Mouse (Mus musculus): ENCODE data around the gene Slc6a18. TPM values are rescaled to one million over a fixed set of nuclear protein-coding genes. Genes with fewer than 3 reads are reported as not detected.

Gene Slc6a18
- polyA plus RNA-seq, 1 experiment from 2014 or later: not detected

GRCm38 (mm10) chr13:73637826-73638225, 40.0 kb downstream of the Slc6a18 start:
- 81% methylated on average over 5 of the region's 6 CpGs for WGBS
- no peak overlapping the region for H3K4me2 ChIP-seq
- H3K4me1 ChIP-seq: no peaks in the 10 kb centered on the region
- H3K9me3 ChIP-seq (replicated peaks): no peaks in the 10 kb centered on the region
- peaks cover 19% of the 10 kb centered on the region for H3K36me3 ChIP-seq
- no peak for ATAC-seq (ENCODE audit: low FRiP score)
- H3K27me3 ChIP-seq (replicated peaks): no peaks in the 10 kb centered on the region
- H3K4me3 ChIP-seq (replicated peaks): no peak overlapping the region
- no peak overlapping the region for H3K27ac ChIP-seq (replicated peaks)
- no peak overlapping the region for H3K9ac ChIP-seq (replicated peaks)

GRCm38 (mm10) chr13:73631837-73632236, 46.0 kb downstream of the Slc6a18 start:
- Histone ChIP-seq H3K27me3 (replicated peaks) (no peaks in the 10 kb centered on the region), H3K9me3 (replicated peaks) (no peaks in the 10 kb centered on the region), H3K9ac (replicated peaks) (no peak overlapping the region), H3K4me1 (peaks cover 26% of the 10 kb centered on the region), H3K27ac (replicated peaks) (no peak overlapping the region), H3K4me2 (no peak overlapping the region), H3K36me3 (peaks cover 19% of the 10 kb centered on the region), H3K4me3 (replicated peaks) (no peak overlapping the region)
- 93% methylated on average over 3 of the region's 3 CpGs for WGBS
- no peak for ATAC-seq (ENCODE audit: low FRiP score)

- ATAC-seq (ENCODE audit: low FRiP score): no peak
- H3K9me3 ChIP-seq (replicated peaks): no peaks in the 10 kb centered on the region
- H3K4me2 ChIP-seq: 0 out of 2 replicates have a peak overlapping the region, but pooled peaks have one; percentile 9
Measured at GRCm38 (mm10) chr13:73628586-73629113, 49.2 kb downstream of the Slc6a18 start.

GRCm38 (mm10) chr13:73626745-73627549, 50.9 kb downstream of the Slc6a18 start, which contains the start of gene Tert:
Gene Tert (plus strand): TSS chr13:73626911.
- Histone ChIP-seq H3K36me3 (peaks cover 6% of the 10 kb centered on the region), H3K4me1 (peaks cover 34% of the 10 kb centered on the region), H3K4me2 (peak within 1 kb of the TSS; percentile 97), H3K9me3 (replicated peaks) (no peaks in the 10 kb centered on the region), H3K27me3 (replicated peaks) (no peaks in the 10 kb centered on the region), H3K9ac (replicated peaks) (peak within 1 kb of the TSS; percentile 71), H3K27ac (replicated peaks) (no peak within 1 kb of the TSS), H3K4me3 (replicated peaks) (peak within 1 kb of the TSS; percentile 58)
- WGBS: 10% methylated on average over 47 of the region's 47 CpGs
- ATAC-seq (ENCODE audit: low FRiP score): peak; percentile 92

More at GRCm38 (mm10) chr13:73628586-73629113, 49.2 kb downstream of the Slc6a18 start:
- H3K4me1 ChIP-seq: peaks cover 34% of the 10 kb centered on the region
- no peak overlapping the region for H3K4me3 ChIP-seq (replicated peaks)
- no peak overlapping the region for H3K27ac ChIP-seq (replicated peaks)
- peaks cover 4% of the 10 kb centered on the region; the same call in 1 of the 2 replicates for H3K36me3 ChIP-seq
- no peaks in the 10 kb centered on the region for H3K27me3 ChIP-seq (replicated peaks)
- WGBS: 80% methylated on average over 11 of the region's 11 CpGs
- H3K9ac ChIP-seq (replicated peaks): no peak overlapping the region

GRCm38 (mm10) chr13:73626410-73626744, 51.4 kb downstream of the Slc6a18 start:
- peak overlapping the region; percentile 97 for H3K4me2 ChIP-seq
- H3K9ac ChIP-seq (replicated peaks): peak overlapping the region; percentile 71
- no peaks in the 10 kb centered on the region for H3K27me3 ChIP-seq (replicated peaks)
- H3K27ac ChIP-seq (replicated peaks): no peak overlapping the region
- 44% methylated on average over 6 of the region's 6 CpGs for WGBS
- H3K4me3 ChIP-seq (replicated peaks): peak overlapping the region; percentile 58
- peaks cover 34% of the 10 kb centered on the region for H3K4me1 ChIP-seq
- peaks cover 12% of the 10 kb centered on the region for H3K36me3 ChIP-seq
- H3K9me3 ChIP-seq (replicated peaks): no peaks in the 10 kb centered on the region
- no peak for ATAC-seq (ENCODE audit: low FRiP score)

GRCm38 (mm10) chr13:73620637-73621036, 57.2 kb downstream of the Slc6a18 start:
- WGBS: 69% methylated on average over 6 of the region's 6 CpGs
- Histone ChIP-seq H3K4me2 (no peak overlapping the region), H3K27ac (replicated peaks) (no peak overlapping the region), H3K9me3 (replicated peaks) (no peaks in the 10 kb centered on the region), H3K9ac (replicated peaks) (no peak overlapping the region), H3K27me3 (replicated peaks) (no peaks in the 10 kb centered on the region), H3K36me3 (peaks cover 65% of the 10 kb centered on the region), H3K4me3 (replicated peaks) (no peak overlapping the region), H3K4me1 (no peaks in the 10 kb centered on the region)
- no peak for ATAC-seq (ENCODE audit: low FRiP score)

- H3K9me3 ChIP-seq (replicated peaks): no peaks in the 10 kb centered on the region
- no peak overlapping the region for H3K27ac ChIP-seq (replicated peaks)
- ATAC-seq (ENCODE audit: low FRiP score): no peak
- no peak overlapping the region for H3K4me3 ChIP-seq (replicated peaks)
- no peaks in the 10 kb centered on the region for H3K4me1 ChIP-seq
- WGBS: 97% methylated on average over 5 of the region's 5 CpGs
- H3K9ac ChIP-seq (replicated peaks): no peak overlapping the region
- no peaks in the 10 kb centered on the region for H3K27me3 ChIP-seq (replicated peaks)
- H3K4me2 ChIP-seq: no peak overlapping the region
- H3K36me3 ChIP-seq: peaks cover 87% of the 10 kb centered on the region
Measured at GRCm38 (mm10) chr13:73618406-73618805, 59.4 kb downstream of the Slc6a18 start.

Other genes starting within 250 kb of the Slc6a18 start
- 51.7 and 62.6 TPM in 2 replicates for gene Lpcat1, start 210.8 kb downstream of the Slc6a18 start, polyA plus RNA-seq (2015; fragmentation: Nextera tagmentation; extraction: Ambion mirVana)
- gene Slc6a3, start 141.3 kb downstream of the Slc6a18 start, polyA plus RNA-seq (2015; fragmentation: Nextera tagmentation; extraction: Ambion mirVana): 0.10 and 0.15 TPM in 2 replicates
- gene Clptm1l, start 74.0 kb downstream of the Slc6a18 start, polyA plus RNA-seq (2015; fragmentation: Nextera tagmentation; extraction: Ambion mirVana): 139 and 142 TPM in 2 replicates
- gene Tert, start 51.1 kb downstream of the Slc6a18 start, polyA plus RNA-seq (2015; fragmentation: Nextera tagmentation; extraction: Ambion mirVana): 5.8 and 6.6 TPM in 2 replicates
- 0.36 and 0.40 TPM in 2 replicates for gene Slc6a19, start 26.8 kb upstream of the Slc6a18 start, polyA plus RNA-seq (2015; fragmentation: Nextera tagmentation; extraction: Ambion mirVana)
- 7.4 and 10.2 TPM in 2 replicates for gene Slc12a7, start 55.1 kb upstream of the Slc6a18 start, polyA plus RNA-seq (2015; fragmentation: Nextera tagmentation; extraction: Ambion mirVana)
- 12.2 and 12.7 TPM in 2 replicates for gene Nkd2, start 169.6 kb upstream of the Slc6a18 start, polyA plus RNA-seq (2015; fragmentation: Nextera tagmentation; extraction: Ambion mirVana)

All from neural tube, embryonic 15.5 days (tissue).